Mouse (Mus musculus) cortical plate, adult 2 months (tissue): ENCODE measurements around the gene Bnip3. TPM values are rescaled to one million over a fixed set of nuclear protein-coding genes. Genes with fewer than 3 reads are reported as not detected.

Source experiments
- H3K27ac ChIP-seq: fragments of 200-500 bp; 2 replicates; pipeline ENCODE4 v1.5.1; 2012; ENCODE audit warnings: low read length, control low read depth, inconsistent platforms; ENCODE audit not compliant: insufficient read depth
- H3K4me1 ChIP-seq: fragments of 200-500 bp; 2 replicates; pipeline ENCODE4 v1.6.1; 2011; ENCODE audit warnings: low read length; ENCODE audit not compliant: control insufficient read depth, insufficient read depth
- H3K4me3 ChIP-seq: fragments of 200-500 bp; 2 replicates; pipeline ENCODE4 v1.5.1; 2011; ENCODE audit warnings: mild to moderate bottlenecking, low read length, control low read depth; ENCODE audit not compliant: insufficient read depth
- CTCF ChIP-seq: fragments of 200-500 bp; IDR thresholded peaks from 2 replicates; pipeline ENCODE4 v1.5.1; 2011; ENCODE audit warnings: mild to moderate bottlenecking, control low read depth, low read length; ENCODE audit not compliant: insufficient read depth; ENCODE audit errors: extremely low read depth
- POLR2A ChIP-seq: fragments of 200-500 bp; IDR thresholded peaks from 2 replicates; pipeline ENCODE4 v1.6.1; 2011; ENCODE audit warnings: mild to moderate bottlenecking, low read length, control low read depth; ENCODE audit not compliant: insufficient read depth; ENCODE audit errors: extremely low read depth
- polyA plus RNA-seq: library from polyadenylated mRNA; depleted of rRNA; stranded (reverse); fragments of >200 nt; gene quantifications from 2 replicates; pipeline ENCODE4 v1.2.3, GENCODE M21; 2012

The Bnip3 gene
- polyA plus RNA-seq, 1 experiment, result 105 TPM

GRCm38 (mm10) chr7:138867286-138867685 is 42.0 kb downstream of the Bnip3 start:
- peaks cover 3% of the 10 kb centered on the region for H3K4me1 ChIP-seq
- no peak for TF ChIP-seq POLR2A
- TF ChIP-seq CTCF, result no peak
- H3K27ac ChIP-seq, result no peak overlapping the region
- H3K4me3 ChIP-seq, result no peak overlapping the region

GRCm38 (mm10) chr7:138864776-138865175 is 44.5 kb downstream of the Bnip3 start:
- H3K27ac ChIP-seq, result no peak overlapping the region
- peaks cover 3% of the 10 kb centered on the region for H3K4me1 ChIP-seq
- no peak for TF ChIP-seq POLR2A
- TF ChIP-seq CTCF, result no peak
- H3K4me3 ChIP-seq, result no peak overlapping the region

DNA sequence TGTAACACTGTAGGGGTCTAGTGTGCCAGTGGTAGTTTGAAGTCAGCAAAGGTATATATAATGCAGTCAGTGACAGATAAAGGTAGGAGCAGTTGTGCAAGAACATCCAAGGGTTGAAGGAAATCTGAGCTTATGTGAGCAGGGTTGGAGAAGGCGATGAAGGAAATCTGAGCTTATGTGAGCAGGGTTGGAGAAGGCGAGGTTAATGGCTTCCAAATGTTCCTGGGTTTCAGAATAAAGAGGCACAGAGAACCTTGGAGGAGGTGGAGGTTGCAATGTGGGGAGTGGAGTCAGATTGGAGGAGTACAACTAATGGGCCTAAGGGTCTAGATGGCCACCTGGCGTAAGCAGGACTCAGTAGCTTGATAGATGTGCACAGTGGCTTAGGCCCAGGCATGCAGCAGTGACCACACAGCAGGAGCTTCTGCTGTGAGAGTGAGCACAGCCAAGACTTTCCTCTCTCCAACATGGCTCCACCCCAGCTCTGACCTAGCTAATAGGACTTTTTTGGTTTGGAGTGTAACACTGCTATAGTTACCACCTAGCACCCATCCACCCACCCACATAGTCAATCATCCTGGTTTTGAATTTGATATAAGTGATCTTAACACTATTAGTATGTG is 45.3 kb downstream of the Bnip3 start:
- Histone ChIP-seq H3K4me3 (no peak overlapping the region), H3K27ac (no peak overlapping the region)

DNA sequence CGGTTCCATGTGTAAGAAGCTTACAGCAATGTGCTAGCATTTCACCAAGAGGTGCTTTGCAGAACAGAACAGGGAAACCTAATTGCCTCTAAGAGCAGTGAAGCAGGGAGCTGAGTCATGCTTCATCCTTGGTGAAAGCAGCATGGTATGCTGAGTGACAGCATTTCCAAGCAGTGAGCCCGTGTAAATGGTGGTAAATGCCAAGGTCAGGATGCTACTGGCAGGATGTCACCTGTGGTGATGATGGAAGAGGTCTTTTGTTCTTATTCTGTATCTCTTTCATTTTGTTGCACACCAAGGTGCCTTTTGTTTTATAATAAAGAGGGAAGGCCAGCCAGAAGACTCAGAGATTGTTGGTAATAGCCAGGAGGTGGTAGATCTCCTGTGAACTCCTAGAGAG is 52.6 kb downstream of the Bnip3 start:
- H3K4me1 ChIP-seq, result peaks cover 7% of the 10 kb centered on the region
- no peak overlapping the region for H3K4me3 ChIP-seq
- no peak overlapping the region for H3K27ac ChIP-seq
- TF ChIP-seq POLR2A (no peak), CTCF (no peak)

More for the DNA sequence above, 45.3 kb downstream of the Bnip3 start:
- peaks cover 3% of the 10 kb centered on the region for H3K4me1 ChIP-seq
- TF ChIP-seq POLR2A (no peak), CTCF (no peak)

GRCm38 (mm10) chr7:138854201-138854600 is 55.1 kb downstream of the Bnip3 start:
- TF ChIP-seq POLR2A, result no peak
- TF ChIP-seq CTCF, result no peak
- H3K4me3 ChIP-seq, result no peak overlapping the region
- peaks cover 14% of the 10 kb centered on the region for H3K4me1 ChIP-seq
- H3K27ac ChIP-seq, result no peak overlapping the region

DNA sequence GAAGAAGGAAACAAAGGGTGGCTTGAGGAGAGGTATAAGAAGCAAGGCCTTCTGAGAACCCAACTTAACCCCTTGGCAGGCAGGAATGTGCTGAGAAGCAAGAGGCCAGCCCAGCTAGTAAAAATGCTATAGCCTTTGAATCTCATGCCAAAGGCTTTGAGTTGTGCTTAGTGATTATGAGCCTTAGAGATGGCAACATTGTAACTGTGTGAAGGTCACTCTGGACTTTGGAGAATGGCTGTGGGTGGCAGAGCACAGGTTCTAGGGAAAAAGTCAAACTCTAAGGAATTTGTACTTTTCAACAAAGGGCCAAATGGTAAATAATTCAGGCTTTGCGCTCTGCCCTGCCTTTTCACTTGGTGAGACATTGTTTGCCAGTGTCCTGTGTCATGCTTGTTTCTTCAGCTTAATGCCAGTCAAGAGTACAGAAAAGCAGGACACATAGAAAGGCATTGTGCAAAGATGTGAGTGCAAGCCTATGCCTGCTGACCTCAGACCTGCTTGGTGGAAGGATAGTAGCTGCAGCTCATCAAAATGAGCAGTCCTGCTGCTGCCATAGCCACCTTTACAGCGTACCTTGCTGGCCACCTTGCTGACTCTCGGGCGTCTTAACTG is 55.8 kb downstream of the Bnip3 start:
- H3K4me3 ChIP-seq, result no peak overlapping the region
- no peak overlapping the region for H3K27ac ChIP-seq
- peaks cover 14% of the 10 kb centered on the region for H3K4me1 ChIP-seq
- no peak for TF ChIP-seq CTCF
- no peak for TF ChIP-seq POLR2A

GRCm38 (mm10) chr7:138850083-138850482 is 59.2 kb downstream of the Bnip3 start:
- Histone ChIP-seq H3K4me3 (no peak overlapping the region), H3K27ac (no peak overlapping the region), H3K4me1 (peaks cover 11% of the 10 kb centered on the region)
- no peak for TF ChIP-seq POLR2A
- TF ChIP-seq CTCF, result no peak

DNA sequence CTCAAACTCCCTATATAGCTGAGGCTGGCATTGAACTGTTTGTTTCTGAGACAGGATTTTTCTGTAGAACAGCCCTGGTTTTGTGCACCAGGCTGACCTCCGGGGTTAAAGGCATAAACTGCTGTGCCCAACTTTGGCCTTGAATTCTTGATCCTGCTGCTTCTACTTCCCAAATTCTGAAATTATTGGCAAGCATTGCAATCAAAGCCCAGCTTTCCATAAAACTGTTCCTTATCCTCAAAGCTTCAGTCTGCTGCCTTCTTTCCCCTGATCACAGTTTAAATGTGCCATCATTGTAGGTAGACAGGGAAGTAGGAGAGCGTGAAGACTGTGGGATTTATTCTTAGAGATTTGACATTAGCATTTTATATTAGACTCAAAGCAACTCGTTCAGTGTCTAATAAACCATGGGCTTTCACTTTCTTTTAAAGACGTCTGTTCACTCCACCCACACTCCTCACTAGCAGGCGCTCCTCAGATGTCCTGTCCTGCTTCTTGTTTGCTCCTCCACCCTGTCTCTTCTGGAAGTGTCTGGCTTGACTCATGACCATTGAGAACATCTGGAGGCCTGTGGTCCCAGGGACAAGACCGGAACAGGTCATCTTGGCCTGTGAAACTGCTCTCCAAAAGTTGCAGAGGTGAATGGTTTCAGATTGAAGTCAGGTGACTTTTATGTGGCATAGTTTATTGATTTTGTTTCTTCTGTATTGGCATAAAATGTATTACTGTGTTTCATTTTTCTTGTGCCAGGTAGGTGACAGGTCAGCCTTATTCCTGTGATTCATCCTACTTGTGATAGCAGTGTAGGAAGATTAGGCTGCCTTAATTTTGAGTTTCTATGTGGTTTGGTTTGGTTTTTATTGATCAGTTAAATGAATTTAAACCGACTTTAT is 61.0 kb downstream of the Bnip3 start:
- peaks cover 18% of the 10 kb centered on the region for H3K4me1 ChIP-seq
- TF ChIP-seq POLR2A (no peak), CTCF (no peak)
- no peak overlapping the region for H3K27ac ChIP-seq
- H3K4me3 ChIP-seq, result peak overlapping the region; percentile 80; the same call in 1 of the 2 replicates

DNA sequence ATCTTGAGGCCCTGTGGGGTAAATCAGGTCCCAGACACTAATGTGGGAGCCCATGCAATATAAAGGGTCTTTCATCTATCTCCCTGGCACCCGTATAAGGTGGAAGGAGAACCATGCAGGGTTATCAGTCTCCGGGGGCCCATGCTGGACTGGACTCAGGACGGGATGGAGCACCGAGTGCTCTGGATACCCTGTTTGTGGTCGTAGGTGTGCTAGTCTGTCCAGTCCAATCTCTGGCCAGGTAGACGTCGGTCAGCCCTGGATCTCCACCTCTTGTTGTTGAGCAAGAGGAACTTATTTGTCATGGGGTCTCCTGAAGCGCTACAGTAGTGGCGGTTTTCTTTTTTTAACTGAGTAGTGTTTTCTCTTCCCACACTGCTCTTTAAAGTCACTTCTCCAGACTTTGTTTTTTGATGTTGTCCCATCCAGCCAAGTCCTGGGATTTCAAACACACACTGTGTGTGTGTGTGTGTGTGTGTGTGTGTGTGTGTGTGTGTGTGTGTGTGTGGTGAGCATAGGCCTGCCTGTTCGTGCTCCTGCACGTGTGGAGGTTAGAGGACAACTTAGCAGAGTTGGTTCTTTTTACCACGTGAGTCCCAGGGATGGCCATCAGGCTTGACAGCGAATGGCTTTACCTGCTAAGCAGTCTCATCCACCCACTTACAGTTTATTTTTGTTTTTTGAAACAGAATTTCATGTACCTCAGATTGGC is 61.8 kb downstream of the Bnip3 start:
- H3K4me3 ChIP-seq, result peak overlapping the region; percentile 80
- H3K27ac ChIP-seq, result no peak overlapping the region
- no peak for TF ChIP-seq POLR2A
- TF ChIP-seq CTCF, result no peak
- H3K4me1 ChIP-seq, result peaks cover 22% of the 10 kb centered on the region
